ENCODE assay signal across 8 mouse cellular contexts in the genomic region with DNA sequence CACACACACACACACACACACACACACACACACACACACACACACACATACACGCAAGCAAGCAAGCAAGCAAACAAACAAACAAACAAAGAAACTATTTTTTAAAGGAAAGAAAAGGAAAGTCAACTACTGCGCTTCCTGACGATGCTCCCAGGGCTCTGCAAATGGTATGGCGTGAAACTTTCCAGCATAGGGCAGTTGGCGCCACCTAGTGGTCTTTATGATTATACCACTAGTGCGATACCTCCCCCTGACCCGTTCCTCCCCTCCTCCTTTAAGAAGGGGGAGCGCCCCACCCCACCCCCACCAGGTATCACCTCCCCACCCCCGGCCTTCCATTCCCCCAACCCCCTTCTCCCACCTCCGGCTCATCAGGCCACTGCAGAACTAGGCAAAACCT. TPM values are rescaled to one million over a fixed set of nuclear protein-coding genes. Genes with fewer than 3 reads are reported as not detected.
DNase-seq lines count a peak whose midpoint lies in the region; ATAC-seq and TF ChIP-seq lines count a peak whose summit lies in the region.

No protein-coding gene starts in this region.

- 8% methylated on average over 9 of the region's 10 CpGs for WGBS in spleen, adult 2 months
- 6% methylated on average over 10 of the region's 10 CpGs for WGBS in forebrain, embryonic 11.5 days
- 4% methylated on average over 10 of the region's 10 CpGs for WGBS in hindbrain, embryonic 16.5 days
- WGBS in neural tube, embryonic 15.5 days, result 3% methylated on average over 9 of the region's 10 CpGs

- no peak overlapping the region for H3K9ac ChIP-seq in forebrain, embryonic 11.5 days (ENCODE audit: low read length)
- no peak overlapping the region for H3K9ac ChIP-seq in hindbrain, embryonic 16.5 days (ENCODE audit: low read depth, low read length)
- no peak overlapping the region for H3K9ac ChIP-seq in neural tube, embryonic 15.5 days (replicated peaks)

- peak; percentile 49; the same call in 1 of the 2 replicates for TF ChIP-seq CTCF in spleen, adult 2 months (IDR thresholded peaks at IDR 0.05; ENCODE audit: extremely low read depth, insufficient read depth, insufficient read length, insufficient replicate concordance)
- TF ChIP-seq CTCF in brain, embryonic 14.5 days (IDR thresholded peaks at IDR 0.05; ENCODE audit: borderline replicate concordance, extremely low read depth, insufficient read depth, insufficient read length), result peak; percentile 88

- H3K27ac ChIP-seq in spleen, adult 2 months (ENCODE audit: insufficient read depth, low read length), result no peak overlapping the region
- no peak overlapping the region for H3K27ac ChIP-seq in forebrain, embryonic 11.5 days (ENCODE audit: low read depth, low read length)
- H3K27ac ChIP-seq in hindbrain, embryonic 16.5 days (ENCODE audit: low read depth, low read length), result no peak overlapping the region
- no peak overlapping the region for H3K27ac ChIP-seq in neural tube, embryonic 15.5 days (replicated peaks)

- no peaks in the 10 kb centered on the region for H3K27me3 ChIP-seq in spleen, adult 2 months (ENCODE audit: control insufficient read depth, insufficient read depth, low read length)
- H3K27me3 ChIP-seq in forebrain, embryonic 11.5 days (ENCODE audit: control insufficient read depth, insufficient read depth, low read length), result no peaks in the 10 kb centered on the region; the same call in 1 of the 2 replicates
- peaks cover 3% of the 10 kb centered on the region for H3K27me3 ChIP-seq in hindbrain, embryonic 16.5 days (replicated peaks; ENCODE audit: control insufficient read depth, insufficient read depth, low read length)
- H3K27me3 ChIP-seq in neural tube, embryonic 15.5 days (replicated peaks), result peaks cover 8% of the 10 kb centered on the region; the same call in 1 of the 2 replicates

- no peaks in the 10 kb centered on the region for H3K36me3 ChIP-seq in spleen, adult 2 months (ENCODE audit: control insufficient read depth, insufficient read depth, low read length)
- no peaks in the 10 kb centered on the region for H3K36me3 ChIP-seq in forebrain, embryonic 11.5 days (ENCODE audit: control insufficient read depth, insufficient read depth, low read length)
- H3K36me3 ChIP-seq in hindbrain, embryonic 16.5 days (ENCODE audit: control insufficient read depth, insufficient read depth, low read length), result no peaks in the 10 kb centered on the region
- no peaks in the 10 kb centered on the region for H3K36me3 ChIP-seq in neural tube, embryonic 15.5 days

- TF ChIP-seq POLR2A in spleen, adult 2 months (IDR thresholded peaks at IDR 0.05; ENCODE audit: low read depth, low read length), result no peak
- no peak for TF ChIP-seq POLR2A in brain, embryonic 14.5 days (IDR thresholded peaks at IDR 0.05; ENCODE audit: borderline replicate concordance, extremely low read depth, insufficient read depth, insufficient read length, poor library complexity, severe bottlenecking)

- peak; percentile 26 for DNase-seq in spleen, adult 2 months (ENCODE audit: low read depth in 1 of 2, low spot score in 2 of 2)
- DNase-seq in spleen, adult 12 weeks (ENCODE audit: low spot score), result no peak
- peak; percentile 81 for DNase-seq in brain, embryonic 14.5 days (ENCODE audit: low read depth)
- DNase-seq in forebrain, embryonic 11.5 days (ENCODE audit: low spot score), result peak; percentile 76
- DNase-seq in lung, adult 18-20 months, result peak; percentile 23 to 44
- peak; percentile 29 for DNase-seq in yolk sac, embryonic 10.5 days (ENCODE audit: low spot score)

- no peak overlapping the region for H3K4me2 ChIP-seq in forebrain, embryonic 11.5 days (ENCODE audit: low read depth, low read length, severe bottlenecking)
- no peak overlapping the region for H3K4me2 ChIP-seq in hindbrain, embryonic 16.5 days (ENCODE audit: low read length)
- no peak overlapping the region for H3K4me2 ChIP-seq in neural tube, embryonic 15.5 days

- H3K4me3 ChIP-seq in spleen, adult 2 months (ENCODE audit: extremely low read depth, insufficient read depth, insufficient read length), result no peak overlapping the region
- H3K4me3 ChIP-seq in forebrain, embryonic 11.5 days (ENCODE audit: low read depth, low read length), result no peak overlapping the region
- no peak overlapping the region for H3K4me3 ChIP-seq in hindbrain, embryonic 16.5 days (ENCODE audit: low read length)
- no peak overlapping the region for H3K4me3 ChIP-seq in neural tube, embryonic 15.5 days (replicated peaks)

- H3K4me1 ChIP-seq in spleen, adult 2 months (ENCODE audit: control insufficient read depth, insufficient read depth, insufficient read length), result no peaks in the 10 kb centered on the region
- H3K4me1 ChIP-seq in forebrain, embryonic 11.5 days (replicated peaks; ENCODE audit: control insufficient read depth, insufficient read depth, low read length), result 0 out of 2 replicates have a peak, but pooled peaks cover 2% of the 10 kb centered on the region
- H3K4me1 ChIP-seq in hindbrain, embryonic 16.5 days (ENCODE audit: control insufficient read depth, insufficient read depth, low read depth, low read length), result peaks cover 6% of the 10 kb centered on the region
- peaks cover 11% of the 10 kb centered on the region for H3K4me1 ChIP-seq in neural tube, embryonic 15.5 days

- H3K9me3 ChIP-seq in forebrain, embryonic 11.5 days (ENCODE audit: control insufficient read depth, low read length), result no peaks in the 10 kb centered on the region
- no peaks in the 10 kb centered on the region for H3K9me3 ChIP-seq in hindbrain, embryonic 16.5 days (ENCODE audit: control insufficient read depth, low read length)
- no peaks in the 10 kb centered on the region for H3K9me3 ChIP-seq in neural tube, embryonic 15.5 days (replicated peaks)

- ATAC-seq in forebrain, embryonic 11.5 days (replicated peaks; ENCODE audit: low FRiP score), result 0 out of 2 replicates have a peak, but pooled peaks have one; percentile 52
- peak; percentile 51; the same call in 1 of the 2 replicates for ATAC-seq in hindbrain, embryonic 16.5 days
- ATAC-seq in neural tube, embryonic 15.5 days (ENCODE audit: low FRiP score), result peak; percentile 43; the same call in 1 of the 2 replicates

RNA-seq across cellular contexts. Expression of gene Pdia6, which starts 9.4 kb away (rescaled TPM):
- 28.1 and 32.6 TPM in 2 replicates for polyA plus RNA-seq in spleen, adult 2 months (2012; rRNA removed)
- 178 and 194 TPM in 2 replicates for polyA plus RNA-seq in brain, embryonic 14.5 days (2012; rRNA removed)
- 511 and 517 TPM in 2 replicates for polyA plus RNA-seq in forebrain, embryonic 11.5 days (2014; fragmentation: Nextera tagmentation; extraction: Ambion mirVana)
- polyA plus RNA-seq in hindbrain, embryonic 16.5 days (2015; fragmentation: Nextera tagmentation; extraction: Ambion mirVana), result 282 and 309 TPM in 2 replicates
- 280 and 319 TPM in 2 replicates for polyA plus RNA-seq in neural tube, embryonic 15.5 days (2015; fragmentation: Nextera tagmentation; extraction: Ambion mirVana)
